Mouse (Mus musculus) left cerebral cortex, adult 9 months (tissue): Measurements from ENCODE around the gene Gm1043.

ENCODE experiments used
- DNase-seq, 2 experiments: peaks; one replicate each; pipeline ENCODE4 v3.0.0; 2022; ENCODE audit warnings: low spot score in 2 of 2

The Gm1043 gene

DNA sequence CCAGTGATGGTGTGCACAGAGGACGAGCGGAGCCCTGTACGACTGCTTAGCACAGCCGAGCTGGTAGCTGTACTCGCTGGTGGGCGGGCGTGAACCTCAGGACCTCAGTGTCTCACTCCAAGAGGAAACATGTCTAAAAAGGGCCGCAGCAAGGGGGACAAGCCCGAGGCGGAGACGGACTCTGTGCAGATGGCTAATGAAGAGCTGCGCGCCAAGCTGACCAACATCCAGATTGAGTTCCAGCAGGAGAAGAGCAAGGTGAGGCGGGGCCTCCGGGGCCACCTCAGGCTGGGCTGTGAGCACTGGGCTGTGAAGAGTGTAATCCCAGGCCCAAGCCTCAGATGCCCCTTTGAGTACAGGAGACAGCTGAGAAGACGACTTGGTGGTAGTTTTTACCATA is at the start of gene Gm1043:
Gene Gm1043 (plus strand): TSS at position 130 of the 400 bp plus-strand sequence.
- DNase-seq: no peak

- DNase-seq: no peak
Observed at GRCm38 (mm10) chr5:37035896-37036295, 49.3 kb upstream of the Gm1043 start.

DNA sequence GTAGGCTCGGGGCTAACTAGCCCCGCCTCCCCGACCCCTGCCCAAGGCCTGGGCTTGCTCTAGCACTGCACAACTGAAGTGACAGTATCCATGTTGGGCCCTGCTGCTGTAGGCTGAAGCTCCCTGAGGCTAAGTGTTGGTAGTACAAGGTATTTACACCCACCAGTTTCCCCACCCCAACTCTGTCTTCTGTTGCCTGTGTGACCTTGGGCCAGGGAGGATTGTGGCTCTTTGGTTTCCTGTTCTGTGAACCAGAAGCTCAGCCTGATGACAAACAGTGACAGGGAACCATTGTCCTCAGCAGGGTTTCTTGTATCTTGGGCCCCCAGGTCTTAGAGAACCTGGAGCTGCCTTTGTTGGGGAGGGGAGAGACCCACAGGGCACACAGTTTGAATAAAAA is 48.3 kb upstream of the Gm1043 start:
- no peak for DNase-seq

- DNase-seq: no peak
Observed at GRCm38 (mm10) chr5:37039908-37040307, 45.3 kb upstream of the Gm1043 start.

DNA sequence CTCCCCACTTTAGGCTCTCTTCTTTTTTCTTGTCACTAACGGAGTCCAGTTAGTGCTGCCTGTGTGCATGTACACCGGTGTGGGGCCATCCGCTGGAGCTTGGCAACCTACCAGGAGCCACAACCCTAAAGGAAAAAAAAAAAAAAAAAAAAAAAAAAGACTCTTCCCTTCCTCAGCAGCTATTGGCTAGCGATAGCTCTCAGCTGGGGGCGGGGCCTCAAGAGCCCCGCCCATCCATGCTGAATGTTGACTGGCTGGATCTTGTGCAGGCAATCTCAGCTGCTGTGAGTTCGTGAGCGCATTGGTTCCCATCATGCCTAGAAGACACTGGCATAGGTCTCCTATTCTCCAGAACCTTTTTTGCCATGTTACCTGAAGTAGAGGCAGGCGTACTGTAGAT is 44.5 kb upstream of the Gm1043 start:
- no peak for DNase-seq

- DNase-seq: no peak
Observed at GRCm38 (mm10) chr5:37041651-37042050, 43.5 kb upstream of the Gm1043 start.

- DNase-seq: no peak
Observed at GRCm38 (mm10) chr5:37042934-37043333, 42.2 kb upstream of the Gm1043 start.

- DNase-seq: no peak
Observed at GRCm38 (mm10) chr5:37044793-37045192, 40.4 kb upstream of the Gm1043 start.

DNA sequence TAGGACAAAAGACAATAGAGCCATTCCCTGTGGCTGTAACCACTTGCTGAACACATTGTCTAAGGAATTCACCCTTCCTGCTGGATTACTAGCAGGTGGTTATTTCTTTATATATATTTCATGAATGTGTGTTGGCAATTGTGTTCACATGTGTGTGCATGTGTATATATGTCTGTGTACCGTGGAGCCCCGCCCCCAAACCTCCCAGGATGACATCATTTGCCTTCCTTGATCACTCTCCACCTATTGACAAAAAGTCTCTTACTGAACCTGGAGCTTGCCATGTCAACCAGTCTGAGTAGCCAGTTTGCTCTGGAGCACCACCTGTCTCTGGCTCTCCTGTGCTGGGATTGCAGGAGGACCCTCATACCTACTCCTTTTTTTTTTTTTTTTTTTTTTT is 39.6 kb upstream of the Gm1043 start:
- DNase-seq: no peak

GRCm38 (mm10) chr5:37046791-37047190 is 38.4 kb upstream of the Gm1043 start:
- no peak for DNase-seq

DNA sequence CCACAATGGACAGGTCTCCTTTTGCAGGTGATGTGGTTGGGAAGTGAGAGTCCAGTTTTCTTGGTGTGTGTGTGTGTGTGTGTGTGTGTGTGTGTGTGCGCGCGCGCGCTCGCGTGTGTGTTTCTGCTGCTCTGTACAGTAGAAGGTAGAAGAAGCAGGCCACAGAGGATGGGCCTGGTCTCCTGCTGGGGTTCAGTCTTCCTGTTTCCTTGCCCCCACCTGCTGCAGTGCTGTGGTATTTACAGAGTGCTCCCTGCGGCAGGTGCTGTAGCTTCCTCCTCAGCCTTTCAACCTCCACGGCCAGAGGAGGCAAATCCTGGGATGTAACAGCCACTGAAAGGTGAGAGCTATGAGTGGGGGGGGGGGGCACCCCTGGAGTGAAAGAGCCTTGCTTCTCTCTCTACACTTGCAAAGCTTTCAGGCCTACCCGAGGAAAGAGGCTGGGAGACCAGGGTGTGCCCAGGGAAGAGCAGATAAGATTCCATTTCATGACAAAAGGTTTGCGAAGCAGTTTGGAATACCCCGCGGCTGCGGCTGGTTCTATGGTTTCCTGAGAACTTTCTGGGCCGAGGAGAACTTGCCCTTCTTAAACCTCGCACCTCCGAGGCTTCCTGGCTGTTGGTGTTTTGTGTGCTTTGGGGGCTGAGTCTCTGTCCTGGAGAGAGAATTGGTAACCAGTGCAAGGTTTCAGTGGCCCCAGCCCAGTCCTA is 37.8 kb upstream of the Gm1043 start:
- DNase-seq: no peak

DNA sequence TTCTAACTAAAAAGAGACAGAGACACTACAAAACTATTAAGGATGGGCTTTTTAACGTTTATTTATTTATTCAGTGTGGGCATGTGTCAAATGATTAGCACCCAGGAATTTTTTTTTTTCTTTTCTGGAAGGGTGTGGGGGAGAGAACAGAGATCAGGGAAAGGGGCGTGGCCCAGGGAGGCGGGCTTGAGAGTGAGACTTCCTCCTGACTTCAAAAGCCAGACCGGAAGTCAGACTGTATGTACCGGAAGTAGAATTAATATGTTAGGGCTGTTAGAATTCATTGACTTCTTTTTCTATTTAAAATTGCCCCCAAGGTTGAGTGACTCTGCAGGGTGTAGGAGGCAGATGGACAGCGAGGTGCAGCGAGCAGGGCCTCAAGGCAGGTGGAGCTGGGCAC is 37.2 kb upstream of the Gm1043 start:
- DNase-seq: no peak

GRCm38 (mm10) chr5:37049111-37049510 is 36.1 kb upstream of the Gm1043 start:
- DNase-seq: no peak

DNA sequence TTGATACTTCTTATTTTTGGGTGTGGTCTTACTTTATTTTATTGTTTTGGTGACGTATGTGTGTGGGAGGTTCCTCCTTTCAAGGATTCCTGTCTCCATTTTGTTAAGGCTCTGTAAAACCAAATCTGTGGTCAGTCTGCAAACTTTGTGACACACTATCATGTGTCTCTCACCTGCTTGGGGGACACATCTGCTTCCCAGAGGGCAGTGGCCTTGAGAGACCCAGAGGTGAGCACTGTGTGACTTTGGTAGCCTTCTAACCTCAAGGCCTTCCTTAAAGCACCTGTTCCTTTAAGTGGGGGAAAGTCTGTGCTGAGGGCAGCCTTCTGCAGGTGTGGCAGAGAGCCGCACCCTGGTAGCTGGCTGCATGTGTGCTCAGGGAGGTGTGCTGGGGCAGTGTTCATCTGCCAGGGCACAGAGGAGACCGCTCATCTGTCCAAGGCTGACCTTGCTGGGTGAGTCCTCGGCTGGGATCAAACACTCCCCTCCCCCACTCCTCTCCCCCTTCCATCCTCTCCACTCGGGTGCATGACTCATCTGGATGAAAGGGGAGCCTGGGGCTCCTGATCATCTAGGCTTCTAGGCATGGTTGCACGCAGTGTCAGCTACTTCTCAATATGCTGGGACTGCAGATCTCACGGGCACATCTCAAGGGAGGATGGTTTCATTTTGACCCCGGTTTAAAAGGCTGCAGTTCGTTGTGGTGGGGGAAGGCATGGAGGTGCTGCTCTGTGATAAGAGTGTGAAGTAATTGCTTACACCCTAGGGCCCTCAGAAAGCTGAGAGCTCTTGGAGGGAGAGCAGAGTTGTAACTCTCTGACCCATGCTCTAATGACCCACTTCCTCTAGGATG is 34.4 kb upstream of the Gm1043 start:
- DNase-seq: no peak

- no peak for DNase-seq
Observed at GRCm38 (mm10) chr5:37051374-37052100, 33.6 kb upstream of the Gm1043 start.

GRCm38 (mm10) chr5:37052846-37053245 is 32.3 kb upstream of the Gm1043 start:
- no peak for DNase-seq

DNA sequence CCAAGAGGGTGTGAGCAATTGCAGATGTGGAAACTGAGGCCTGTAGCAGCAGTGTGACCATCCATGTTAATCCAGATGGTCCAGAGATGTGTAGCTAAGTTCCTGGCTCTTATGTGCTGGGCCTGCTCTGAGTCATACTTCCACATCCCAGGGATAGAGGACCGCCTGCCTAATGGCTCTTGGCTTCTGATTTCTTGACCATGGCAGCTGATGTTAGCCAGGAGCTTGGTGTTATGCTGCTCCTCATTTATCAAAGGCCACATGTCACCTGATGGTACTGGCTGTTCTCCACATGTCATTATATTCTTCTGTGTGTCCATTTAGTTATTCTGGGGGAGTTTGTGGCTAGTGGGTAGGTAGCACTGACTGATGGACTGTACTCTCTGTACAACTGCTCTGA is 29.4 kb upstream of the Gm1043 start:
- no peak for DNase-seq

GRCm38 (mm10) chr5:37056471-37056870 is 28.7 kb upstream of the Gm1043 start:
- DNase-seq: no peak

DNA sequence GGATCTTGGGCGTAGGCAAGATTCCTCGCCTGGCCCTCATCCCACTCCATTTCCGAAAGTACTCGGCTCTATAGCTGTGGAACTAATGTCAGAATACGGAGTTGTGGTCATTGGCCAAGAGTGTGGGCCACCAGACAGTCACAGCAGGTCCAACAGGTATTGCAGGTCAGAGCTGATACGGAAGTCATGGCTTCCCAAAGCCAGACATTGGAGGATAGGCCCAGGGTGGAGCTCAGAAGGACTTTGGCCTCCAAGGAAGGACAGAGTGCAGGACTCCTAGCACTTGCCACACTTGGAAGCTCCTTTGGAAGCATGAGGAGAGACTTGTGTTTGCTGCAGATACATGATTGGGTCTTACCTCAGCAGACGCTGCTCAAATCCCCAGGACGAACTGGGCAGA is 23.6 kb upstream of the Gm1043 start:
- no peak for DNase-seq

DNA sequence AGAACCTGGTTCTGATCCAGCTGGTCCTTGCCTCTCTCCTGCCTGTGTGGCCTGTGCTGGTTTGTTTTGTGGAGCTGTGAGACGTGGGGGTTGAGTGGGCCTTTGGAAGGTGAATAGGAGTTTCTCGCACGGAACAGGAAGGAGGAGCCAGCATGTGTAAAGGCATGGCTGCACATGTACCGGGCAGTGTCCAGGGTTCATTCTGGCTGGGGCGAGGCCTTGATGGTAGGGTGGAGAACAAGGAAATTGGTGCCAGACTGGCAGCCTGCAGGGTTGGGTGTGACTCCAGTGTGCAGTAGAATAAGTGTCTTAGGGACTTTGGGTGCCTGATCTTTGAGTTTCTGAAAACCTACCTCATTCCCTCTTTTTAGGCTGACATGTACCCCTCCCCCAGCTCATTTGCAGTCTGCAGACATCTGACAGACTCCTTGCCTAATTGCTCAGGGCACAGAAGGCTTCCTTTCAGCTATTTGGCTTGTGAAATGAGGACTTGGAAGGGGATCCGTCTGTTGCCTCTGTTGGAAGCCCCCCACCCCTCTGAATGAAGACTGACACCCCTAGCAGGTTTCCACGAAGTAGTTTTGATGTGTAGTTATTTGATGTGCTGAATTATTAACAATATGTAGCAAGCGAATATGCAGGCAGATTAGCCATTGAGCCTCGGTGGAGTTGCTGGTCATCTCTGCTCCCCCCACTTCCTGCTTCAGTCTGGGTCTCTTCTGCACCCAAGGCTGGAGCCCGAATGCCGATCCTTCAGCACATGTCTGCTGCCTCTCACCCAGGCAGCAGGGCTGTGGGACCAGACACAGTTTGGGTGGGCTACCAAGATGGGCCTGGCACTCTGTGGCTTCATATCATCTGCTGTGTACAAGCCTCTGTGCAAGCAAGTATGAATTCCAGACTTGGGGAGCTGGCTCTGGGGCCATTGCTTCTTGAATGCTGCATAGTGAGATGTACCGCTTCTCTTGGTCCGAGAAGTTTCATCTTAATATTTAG is 20.4 kb upstream of the Gm1043 start:
- DNase-seq: no peak
